Mouse (Mus musculus) heart, embryonic 12.5 days (tissue): ENCODE data around the gene Ccdc151. TPM values are rescaled to one million over a fixed set of nuclear protein-coding genes. Genes with fewer than 3 reads are reported as not detected.

ENCODE experiments used
- ATAC-seq: fragments of 200-750 bp; cut with Nextera tagmentation; 2 replicates; pipeline ENCODE4 v1.8.0; 2017; ENCODE audit warnings: moderate TSS enrichment, moderate library complexity; ENCODE audit not compliant: insufficient number of reproducible peaks, low FRiP score
- H3K27ac ChIP-seq: fragments of 300-500 bp; sonication (generic); 2 replicates; pipeline ENCODE4 v1.5.1; 2016; ENCODE audit warnings: mild to moderate bottlenecking, moderate library complexity; ENCODE audit not compliant: poor library complexity, severe bottlenecking
- H3K27me3 ChIP-seq: fragments of 300-500 bp; sonication (generic); replicated peaks from 2 replicates; pipeline ENCODE4 v1.6.1; 2016; ENCODE audit warnings: mild to moderate bottlenecking, moderate library complexity
- H3K36me3 ChIP-seq: fragments of 300-500 bp; sonication (generic); 2 replicates; pipeline ENCODE4 v1.6.1; 2016; ENCODE audit warnings: mild to moderate bottlenecking, moderate library complexity
- H3K4me1 ChIP-seq: fragments of 300-500 bp; sonication (generic); replicated peaks from 2 replicates; pipeline ENCODE4 v1.6.1; 2016; ENCODE audit warnings: mild to moderate bottlenecking
- H3K4me2 ChIP-seq: fragments of 300-500 bp; sonication (generic); 2 replicates; pipeline ENCODE4 v1.6.1; 2016; ENCODE audit warnings: mild to moderate bottlenecking, moderate library complexity
- H3K4me3 ChIP-seq: fragments of 300-500 bp; sonication (generic); 2 replicates; pipeline ENCODE4 v1.5.1; 2016; ENCODE audit warnings: mild to moderate bottlenecking
- H3K9ac ChIP-seq: fragments of 300-500 bp; sonication (generic); 2 replicates; pipeline ENCODE4 v1.6.1; 2016; ENCODE audit warnings: mild to moderate bottlenecking, moderate library complexity
- H3K9me3 ChIP-seq: fragments of 300-500 bp; sonication (generic); replicated peaks from 2 replicates; pipeline ENCODE4 v1.6.1; 2016; ENCODE audit warnings: mild to moderate bottlenecking, moderate library complexity
- WGBS: fragments of 180-500 bp; shearing (Covaris S2); methylation state at CpG from one replicate; pipeline ENCODE4 v1.1.7; 2016; 5-methylcytosine and 5-hydroxymethylcytosine counted together
- polyA plus RNA-seq: library from polyadenylated mRNA; unstranded; fragments of >200 nt; fragmentation: Nextera tagmentation; extraction: Ambion mirVana; gene quantifications from 2 replicates; pipeline ENCODE4 v1.2.1, GENCODE M21; 2016

The Ccdc151 gene
- polyA plus RNA-seq, 1 experiment from 2014 or later, result 0.29 TPM

DNA sequence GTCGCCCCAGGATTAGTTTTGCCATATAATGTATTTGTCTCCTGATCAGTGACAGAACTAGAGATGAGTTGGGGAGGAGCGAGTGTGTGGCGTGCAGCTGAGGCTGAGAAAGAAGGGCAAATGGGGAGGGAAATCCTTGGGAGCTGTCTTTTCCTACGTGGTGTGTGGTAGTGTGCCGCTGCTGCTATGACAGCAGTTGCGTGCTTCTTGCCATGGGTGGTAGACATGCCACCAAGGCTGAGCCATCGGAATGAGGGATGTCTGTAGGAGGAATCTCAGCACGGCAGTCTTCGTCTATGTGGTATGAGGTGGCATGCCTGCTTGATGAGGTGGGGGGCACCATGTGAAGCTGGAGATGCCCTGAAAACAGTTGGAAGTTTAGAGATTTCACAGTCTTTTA, 28.0 kb upstream of the Ccdc151 start:
- no peak overlapping the region for H3K4me2 ChIP-seq
- H3K9me3 ChIP-seq, result no peaks in the 10 kb centered on the region
- no peak overlapping the region for H3K9ac ChIP-seq
- no peak overlapping the region for H3K27ac ChIP-seq
- no peak for ATAC-seq
- 85% methylated on average over 9 of the region's 9 CpGs for whole genome bisulfite sequencing
- no peaks in the 10 kb centered on the region for H3K36me3 ChIP-seq
- no peak overlapping the region for H3K4me3 ChIP-seq
- H3K27me3 ChIP-seq, result no peaks in the 10 kb centered on the region
- no peaks in the 10 kb centered on the region for H3K4me1 ChIP-seq

- no peak overlapping the region for H3K4me2 ChIP-seq
- peaks cover 5% of the 10 kb centered on the region; the same call in 1 of the 2 replicates for H3K27me3 ChIP-seq
- no peak for ATAC-seq
- H3K9ac ChIP-seq, result no peak overlapping the region
- no peaks in the 10 kb centered on the region for H3K36me3 ChIP-seq
- H3K4me3 ChIP-seq, result no peak overlapping the region
- H3K9me3 ChIP-seq, result no peaks in the 10 kb centered on the region
- no peak overlapping the region for H3K27ac ChIP-seq
- H3K4me1 ChIP-seq, result no peaks in the 10 kb centered on the region
- 49% methylated on average over 7 of the region's 7 CpGs for WGBS
Observed at GRCm38 (mm10) chr9:22028467-22028866, 26.0 kb upstream of the Ccdc151 start.

DNA sequence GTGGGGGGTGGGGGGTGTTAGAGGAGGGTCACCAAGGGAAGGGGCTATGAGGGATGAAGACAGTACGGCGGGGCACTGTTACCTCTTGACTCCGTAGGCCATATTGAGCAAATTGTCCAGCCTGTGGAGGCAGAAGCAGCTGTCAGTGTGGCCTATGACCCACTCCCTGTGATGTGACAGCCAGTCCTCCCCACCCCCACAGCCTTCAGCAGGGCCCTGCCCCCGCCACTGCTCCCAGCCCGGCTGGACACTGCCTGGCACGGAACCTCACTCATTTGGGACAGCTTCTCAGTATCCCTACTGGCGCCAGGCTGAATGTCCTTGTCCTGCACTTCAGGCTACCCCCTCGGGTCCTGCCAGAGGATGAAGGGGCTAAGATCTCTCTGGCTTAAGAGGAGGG, 22.2 kb upstream of the Ccdc151 start:
- no peak overlapping the region for H3K4me3 ChIP-seq
- no peaks in the 10 kb centered on the region for H3K4me1 ChIP-seq
- WGBS, result 59% methylated on average over 8 of the region's 8 CpGs
- no peak overlapping the region for H3K27ac ChIP-seq
- no peaks in the 10 kb centered on the region for H3K36me3 ChIP-seq
- H3K9ac ChIP-seq, result no peak overlapping the region
- no peaks in the 10 kb centered on the region for H3K9me3 ChIP-seq
- peaks cover 6% of the 10 kb centered on the region; the same call in 1 of the 2 replicates for H3K27me3 ChIP-seq
- no peak for ATAC-seq
- no peak overlapping the region for H3K4me2 ChIP-seq

GRCm38 (mm10) chr9:22017208-22017825, 14.9 kb upstream of the Ccdc151 start:
- Histone ChIP-seq H3K4me3 (no peak overlapping the region), H3K9ac (no peak overlapping the region), H3K4me2 (no peak overlapping the region), H3K4me1 (no peaks in the 10 kb centered on the region), H3K27ac (no peak overlapping the region), H3K9me3 (no peaks in the 10 kb centered on the region), H3K36me3 (peaks cover 25% of the 10 kb centered on the region), H3K27me3 (no peaks in the 10 kb centered on the region)
- ATAC-seq, result no peak
- 70% methylated on average over 7 of the region's 7 CpGs for WGBS

DNA sequence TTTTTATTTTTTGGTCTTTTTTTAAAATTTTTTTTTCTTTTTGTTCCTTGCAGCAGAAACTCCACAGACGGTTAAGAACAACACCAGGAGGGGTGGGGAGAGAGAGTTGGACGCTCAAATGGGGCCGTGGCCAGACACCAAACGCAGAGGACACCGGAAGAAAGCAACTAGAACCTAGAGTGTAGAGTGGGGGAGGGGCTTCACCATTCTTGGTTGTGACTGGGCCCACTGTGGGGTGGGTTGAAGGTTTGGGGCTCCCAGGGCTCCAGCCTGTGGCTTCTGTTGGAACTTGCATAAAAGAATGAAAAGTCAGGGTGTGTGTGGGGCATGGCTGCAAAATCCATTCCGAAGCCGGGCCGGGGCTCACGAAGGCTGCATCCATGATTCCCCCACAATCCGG, 13.8 kb upstream of the Ccdc151 start:
- no peaks in the 10 kb centered on the region for H3K27me3 ChIP-seq
- H3K4me2 ChIP-seq, result no peak overlapping the region
- no peaks in the 10 kb centered on the region for H3K4me1 ChIP-seq
- H3K27ac ChIP-seq, result no peak overlapping the region
- 70% methylated on average over 10 of the region's 10 CpGs for WGBS
- H3K9ac ChIP-seq, result no peak overlapping the region
- ATAC-seq, result no peak
- no peaks in the 10 kb centered on the region for H3K9me3 ChIP-seq
- H3K36me3 ChIP-seq, result peaks cover 35% of the 10 kb centered on the region
- no peak overlapping the region for H3K4me3 ChIP-seq

GRCm38 (mm10) chr9:22012731-22013130, 10.3 kb upstream of the Ccdc151 start:
- Histone ChIP-seq H3K4me2 (no peak overlapping the region), H3K4me3 (no peak overlapping the region), H3K27me3 (no peaks in the 10 kb centered on the region), H3K36me3 (peaks cover 71% of the 10 kb centered on the region), H3K9me3 (no peaks in the 10 kb centered on the region), H3K4me1 (no peaks in the 10 kb centered on the region), H3K9ac (no peak overlapping the region), H3K27ac (no peak overlapping the region)
- 92% methylated on average over 13 of the region's 13 CpGs for WGBS
- ATAC-seq, result no peak

DNA sequence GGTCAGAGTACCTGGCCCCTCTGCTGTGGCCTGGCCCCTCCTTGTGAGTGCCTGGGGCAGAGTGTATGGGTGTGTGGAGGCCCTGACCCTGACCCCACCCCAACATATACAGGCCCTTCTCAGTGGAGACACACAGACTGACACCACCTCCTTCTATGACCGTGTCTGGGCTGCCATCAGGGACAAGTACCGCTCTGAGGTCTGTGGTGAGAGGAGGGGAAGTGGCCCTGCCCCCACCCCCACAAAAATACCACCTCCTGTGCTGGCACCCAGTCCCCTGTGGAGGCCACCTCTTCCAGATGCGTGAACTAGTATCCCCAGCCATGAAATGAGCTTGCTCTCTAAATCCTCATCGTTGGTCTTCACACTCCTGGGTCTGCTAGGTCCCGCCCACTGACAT, 8.6 kb upstream of the Ccdc151 start:
- WGBS, result 78% methylated on average over 5 of the region's 5 CpGs
- 0 out of 2 replicates have a peak, but pooled peaks have one; percentile 13 for ATAC-seq
- Histone ChIP-seq H3K4me1 (no peaks in the 10 kb centered on the region), H3K9me3 (no peaks in the 10 kb centered on the region), H3K9ac (no peak overlapping the region), H3K4me3 (no peak overlapping the region), H3K27ac (no peak overlapping the region), H3K4me2 (no peak overlapping the region), H3K36me3 (peaks cover 87% of the 10 kb centered on the region), H3K27me3 (no peaks in the 10 kb centered on the region)

DNA sequence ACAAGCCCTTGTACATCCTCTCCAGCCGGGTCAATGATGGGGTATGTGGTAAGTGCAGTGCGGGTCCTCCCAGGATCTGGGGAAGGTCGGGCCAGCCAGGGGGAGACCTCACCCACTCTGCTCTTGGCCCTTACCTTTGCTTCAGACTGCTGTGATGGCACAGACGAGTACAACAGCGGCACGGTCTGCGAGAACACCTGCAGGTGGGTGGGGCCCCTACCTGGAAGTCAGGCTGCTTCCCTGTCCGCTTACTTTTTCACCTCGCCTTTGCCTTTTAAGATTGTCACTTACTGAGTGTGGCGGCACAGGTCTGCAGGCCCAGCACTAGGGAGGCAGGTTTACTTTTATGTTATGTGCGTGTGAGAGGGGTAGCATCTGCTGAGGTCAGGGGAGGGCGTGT, 2.1 kb upstream of the Ccdc151 start:
- Histone ChIP-seq H3K9ac (no peak overlapping the region), H3K4me3 (no peak overlapping the region), H3K4me1 (peaks cover 20% of the 10 kb centered on the region), H3K4me2 (no peak overlapping the region), H3K36me3 (peaks cover 56% of the 10 kb centered on the region), H3K27ac (no peak overlapping the region), H3K27me3 (no peaks in the 10 kb centered on the region), H3K9me3 (no peaks in the 10 kb centered on the region)
- ATAC-seq, result no peak
- WGBS, result 93% methylated on average over 12 of the region's 12 CpGs

GRCm38 (mm10) chr9:22003163-22003554, 725 bp upstream of the Ccdc151 start:
- H3K9ac ChIP-seq, result peak overlapping the region; percentile 73
- H3K9me3 ChIP-seq, result no peaks in the 10 kb centered on the region
- H3K36me3 ChIP-seq, result peaks cover 42% of the 10 kb centered on the region
- H3K4me1 ChIP-seq, result peaks cover 20% of the 10 kb centered on the region
- H3K4me3 ChIP-seq, result peak overlapping the region; percentile 62
- H3K27me3 ChIP-seq, result peaks cover 9% of the 10 kb centered on the region; the same call in 1 of the 2 replicates
- no peak for ATAC-seq
- H3K27ac ChIP-seq, result no peak overlapping the region; the same call in 1 of the 2 replicates
- under 1% methylated on average over 18 of the region's 18 CpGs for WGBS
- peak overlapping the region; percentile 76 for H3K4me2 ChIP-seq

- Histone ChIP-seq H3K4me2 (no peak overlapping the region), H3K4me1 (peaks cover 20% of the 10 kb centered on the region), H3K9ac (no peak overlapping the region), H3K4me3 (no peak overlapping the region), H3K9me3 (no peaks in the 10 kb centered on the region), H3K36me3 (peaks cover 27% of the 10 kb centered on the region), H3K27ac (no peak overlapping the region), H3K27me3 (peaks cover 9% of the 10 kb centered on the region; the same call in 1 of the 2 replicates)
- 79% methylated on average over 4 of the region's 4 CpGs for WGBS
- no peak for ATAC-seq
Observed at GRCm38 (mm10) chr9:22001633-22002032, 801 bp downstream of the Ccdc151 start.

GRCm38 (mm10) chr9:22000296-22000695, 2.1 kb downstream of the Ccdc151 start:
- Histone ChIP-seq H3K4me3 (no peak overlapping the region), H3K9ac (no peak overlapping the region), H3K27me3 (peaks cover 9% of the 10 kb centered on the region; the same call in 1 of the 2 replicates), H3K36me3 (peaks cover 14% of the 10 kb centered on the region), H3K4me2 (no peak overlapping the region), H3K27ac (no peak overlapping the region), H3K4me1 (peaks cover 20% of the 10 kb centered on the region), H3K9me3 (no peaks in the 10 kb centered on the region; the same call in 1 of the 2 replicates)
- WGBS, result 86% methylated on average over 6 of the region's 6 CpGs
- no peak for ATAC-seq
